Mouse (Mus musculus) adrenal gland, postnatal 14 days (tissue): Measurements from ENCODE around the gene Sdf4. TPM values are rescaled to one million over a fixed set of nuclear protein-coding genes. Genes with fewer than 3 reads are reported as not detected.
A peak's percentile ranks its signal among the peaks of the same experiment; 100 is the strongest.

Experiments used
- DNase-seq: peaks from one replicate; pipeline ENCODE4 v3.0.0; 2021; ENCODE audit warnings: mixed read lengths
- long read RNA-seq, 2 experiments: library from polyadenylated mRNA; stranded (forward); transcript quantifications; one replicate each; pipeline ENCODE4 v2.0.0; 2021
- total RNA-seq: library from RNA; stranded (reverse); gene quantifications from 2 replicates; pipeline ENCODE4 v1.2.3, GENCODE M21; 2021

Sdf4 gene
- total RNA-seq, result 209 and 225 TPM in 2 replicates
- long read RNA-seq, experiment 1, full-length matches to known transcripts, result 273 of 353 reads
- long read RNA-seq, experiment 1, partial matches to known transcripts, result 62 of 353 reads
- long read RNA-seq, experiment 1, other reads (novel, unspliced or antisense), result 18 of 353 reads
- long read RNA-seq, experiment 2, full-length matches to known transcripts, result 190 of 242 reads
- long read RNA-seq, experiment 2, partial matches to known transcripts, result 47 of 242 reads
- long read RNA-seq, experiment 2, other reads (novel, unspliced or antisense), result 5 of 242 reads

DNA sequence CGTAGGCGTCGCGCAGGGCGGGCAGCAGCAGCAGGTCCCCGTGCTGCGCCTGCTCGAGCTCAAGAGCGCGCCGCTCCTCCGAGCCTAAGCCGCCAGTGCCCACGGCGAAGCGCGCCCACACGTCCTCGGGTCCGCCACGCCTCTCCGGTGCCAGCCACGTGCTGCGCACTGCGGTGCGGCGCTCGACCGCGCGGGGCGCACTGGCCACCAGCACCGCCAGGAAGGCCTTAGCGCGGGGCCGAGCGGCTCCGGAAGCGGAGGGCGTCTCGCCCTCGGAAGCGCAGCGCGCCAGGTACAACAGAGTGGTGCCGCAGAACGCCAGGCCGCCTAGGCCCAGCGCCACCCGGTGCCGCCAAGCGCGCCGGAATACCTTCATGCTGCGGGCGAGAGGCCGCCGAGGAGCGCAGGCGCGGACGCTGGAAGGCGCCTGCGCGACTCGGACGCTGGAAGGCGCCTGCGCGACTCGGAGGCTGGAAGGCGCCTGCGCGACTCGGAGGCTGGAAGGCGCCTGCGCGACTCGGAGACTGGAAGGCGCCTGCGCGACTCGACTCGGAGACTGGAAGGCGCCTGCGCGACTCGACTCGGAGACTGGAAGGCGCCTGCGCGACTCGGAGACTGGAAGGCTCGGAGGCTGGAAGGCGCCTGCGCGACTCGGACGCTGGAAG, at the start of gene Sdf4, which contains the start of gene B3galt6:
TSS of gene Sdf4 (plus strand) at position 632 of the 665 bp plus-strand sequence.
TSS of gene B3galt6 (minus strand) at position 409 of the 665 bp plus-strand sequence.
- DNase-seq, result peak; percentile 91

DNA sequence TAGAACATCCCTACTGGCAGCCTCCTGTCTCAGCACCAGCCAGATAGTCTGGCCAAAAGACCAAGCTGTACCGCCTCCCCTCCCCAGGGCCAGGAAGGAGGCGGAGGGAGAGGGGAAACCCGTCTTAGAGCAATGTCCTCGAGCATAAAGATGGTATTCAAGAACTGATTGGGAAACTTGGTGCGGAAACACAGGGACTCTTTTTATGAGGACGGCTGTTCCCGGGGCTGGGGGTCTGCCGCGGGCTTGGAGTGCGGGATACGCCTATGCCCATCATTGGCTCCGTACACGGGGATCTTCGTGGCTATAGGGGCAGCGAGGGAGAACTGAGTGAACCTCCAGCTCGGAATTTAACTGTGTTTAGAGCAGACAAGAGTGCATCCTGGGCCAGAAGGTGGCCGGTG, 49.6 kb upstream of the Sdf4 start:
- DNase-seq, result peak; percentile 57

DNA sequence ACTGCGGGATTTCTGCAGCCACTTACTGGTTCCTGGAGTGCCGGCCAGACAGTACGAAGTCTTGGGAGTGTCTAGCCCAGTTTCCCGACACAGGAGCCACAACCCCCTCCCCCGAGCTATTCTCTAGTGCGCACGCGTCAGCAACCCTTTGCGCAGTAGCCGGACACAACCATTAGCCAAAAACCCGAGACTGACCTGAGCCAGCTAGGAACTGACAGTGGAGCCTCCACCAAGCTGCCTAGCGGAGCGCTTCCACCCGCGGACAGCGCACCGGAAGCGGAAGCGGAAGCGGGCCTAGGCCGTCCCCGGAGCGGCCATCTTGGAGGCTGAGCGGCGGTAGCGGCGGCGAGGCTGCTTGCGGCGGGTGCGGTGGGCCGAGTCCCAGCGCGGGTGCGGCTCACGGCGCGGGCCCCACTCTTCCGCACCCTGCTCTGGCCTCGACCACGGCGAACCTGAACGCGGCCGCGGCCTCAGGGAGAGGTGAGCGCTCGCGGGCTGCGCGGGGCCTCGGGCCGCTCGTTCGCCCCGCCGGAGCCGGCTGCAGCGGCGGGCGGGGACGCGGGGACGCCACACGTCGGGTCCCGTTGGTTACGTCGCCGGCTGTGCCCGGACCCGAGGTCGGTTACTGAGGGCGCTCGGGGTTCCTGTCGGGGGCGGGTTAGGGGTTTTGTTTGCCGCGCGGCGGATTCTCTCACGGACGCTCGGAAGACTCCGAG, 49.0 kb upstream of the Sdf4 start, which contains the start of gene Ube2j2:
TSS of gene Ube2j2 (plus strand) at position 298 of the 716 bp plus-strand sequence.
- DNase-seq, result peak; percentile 96

DNA sequence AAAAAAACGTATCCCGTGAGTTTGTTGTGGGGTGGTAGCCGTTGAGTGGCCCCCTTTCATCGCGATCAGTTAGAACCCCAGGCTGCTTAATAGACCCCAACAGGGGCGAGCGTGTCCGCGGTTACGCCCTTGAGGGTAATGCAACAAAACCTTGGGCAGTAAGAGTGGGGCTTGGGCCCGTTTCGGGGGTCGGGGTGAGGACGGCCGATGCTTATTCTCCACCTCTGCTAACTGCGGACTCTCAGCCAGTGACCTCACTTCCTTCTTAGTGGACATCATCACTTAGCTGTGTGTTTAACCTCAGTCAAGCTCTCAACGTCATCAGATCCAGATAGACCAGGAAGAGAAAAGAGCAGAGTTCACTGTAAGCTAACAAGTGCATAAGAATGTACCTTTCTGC, 48.4 kb upstream of the Sdf4 start:
- peak; percentile 30 for DNase-seq

DNA sequence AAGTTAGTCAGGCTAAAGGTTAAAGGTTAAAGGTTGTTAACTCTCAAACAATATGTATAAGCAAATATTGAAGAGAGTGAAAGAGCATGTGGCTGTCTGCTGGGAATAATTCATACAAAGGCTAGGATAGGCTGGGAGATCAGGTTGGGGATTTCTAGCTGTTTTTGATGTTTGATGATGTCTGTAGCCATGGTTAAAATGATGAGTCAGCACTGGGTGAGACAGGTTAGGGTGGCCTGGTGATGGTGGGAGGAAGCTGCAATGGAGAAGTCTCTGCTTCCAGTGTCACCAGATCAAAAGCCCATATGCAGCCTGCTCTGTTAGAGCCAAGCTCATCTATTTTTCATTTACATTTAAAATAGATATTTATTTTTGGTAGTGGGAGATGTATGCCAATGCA, 45.6 kb upstream of the Sdf4 start:
- DNase-seq, result no peak

- DNase-seq, result no peak
Observed at GRCm38 (mm10) chr4:155955491-155955890, 37.2 kb upstream of the Sdf4 start.

DNA sequence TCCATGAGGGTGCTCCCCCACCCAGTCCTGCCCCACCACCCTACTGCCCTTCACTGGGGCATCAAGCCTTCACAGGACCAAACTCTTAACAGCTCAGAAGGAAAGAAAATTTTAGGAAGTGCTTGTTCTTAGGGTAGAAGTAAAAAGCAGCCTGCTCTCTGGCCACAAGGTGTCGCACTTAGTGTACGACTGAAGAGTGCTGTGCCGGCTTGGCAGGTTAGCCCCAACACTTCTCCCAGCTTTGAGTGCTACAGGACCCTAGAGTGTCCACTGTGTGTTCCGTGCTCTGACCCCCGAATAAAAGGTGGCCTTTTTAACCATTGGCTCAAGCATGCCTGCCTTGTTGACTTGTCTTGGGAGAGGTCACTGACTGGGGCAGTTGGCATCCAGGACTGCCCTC, 33.4 kb upstream of the Sdf4 start:
- DNase-seq, result peak; percentile 86

- DNase-seq, result peak; percentile 79
Observed at GRCm38 (mm10) chr4:155962167-155962971, 30.3 kb upstream of the Sdf4 start, which contains the start of gene C1qtnf12. Gene C1qtnf12 (plus strand): TSS chr4:155962318.

- peak; percentile 20 for DNase-seq
Observed at GRCm38 (mm10) chr4:155963106-155963505, 29.6 kb upstream of the Sdf4 start.

DNA sequence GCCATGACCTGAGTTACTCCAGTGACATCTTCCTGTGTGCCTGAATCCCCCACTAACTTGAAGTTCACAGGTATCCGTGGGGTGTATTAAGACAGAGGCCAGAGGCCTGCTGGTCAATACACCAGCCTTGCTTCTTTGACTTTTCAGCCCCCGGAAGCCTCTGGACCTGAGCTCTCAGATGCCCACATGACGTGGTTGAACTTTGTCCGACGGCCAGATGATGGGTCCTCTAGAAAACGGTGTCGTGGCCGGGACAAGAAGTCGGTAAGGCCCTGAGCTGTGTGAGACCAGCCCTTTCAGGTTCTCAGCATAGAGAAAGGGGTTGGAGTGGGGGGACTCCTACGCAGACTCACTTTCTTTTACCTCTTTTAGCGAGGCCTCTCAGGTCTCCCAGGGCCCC, 28.3 kb upstream of the Sdf4 start:
- DNase-seq, result no peak

DNA sequence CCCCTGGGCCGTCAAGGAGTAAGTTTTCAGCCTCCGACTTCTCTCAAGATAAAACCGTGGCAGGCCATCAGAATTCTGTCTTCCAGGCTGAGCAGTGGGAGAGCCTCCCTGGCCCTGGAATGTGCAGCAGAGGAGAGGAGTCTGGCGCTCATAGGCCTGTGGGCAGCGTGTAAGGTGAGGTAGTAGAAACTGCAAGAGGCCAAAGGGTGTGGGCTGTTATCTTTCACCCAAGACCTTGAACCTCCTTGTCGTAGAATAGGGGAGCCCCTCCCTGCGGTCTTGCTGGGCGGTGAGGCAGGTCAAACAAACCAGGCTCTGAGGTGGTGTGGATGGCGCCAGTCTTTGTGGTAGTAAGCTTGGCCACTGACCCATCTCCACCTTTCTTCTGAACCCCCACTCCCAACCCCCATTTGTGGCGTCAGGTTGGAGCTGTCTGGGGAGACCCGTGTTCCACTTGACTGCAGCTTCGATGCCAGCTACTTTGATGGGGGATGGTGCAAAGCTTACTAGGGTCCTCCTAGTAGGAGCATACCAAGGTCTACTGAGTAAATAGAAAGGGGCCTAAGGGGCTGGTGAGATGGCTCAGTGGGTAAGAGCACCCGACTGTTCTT, 23.5 kb upstream of the Sdf4 start:
- DNase-seq, result no peak

- DNase-seq, result no peak
Observed at GRCm38 (mm10) chr4:155970286-155970685, 22.4 kb upstream of the Sdf4 start.

DNA sequence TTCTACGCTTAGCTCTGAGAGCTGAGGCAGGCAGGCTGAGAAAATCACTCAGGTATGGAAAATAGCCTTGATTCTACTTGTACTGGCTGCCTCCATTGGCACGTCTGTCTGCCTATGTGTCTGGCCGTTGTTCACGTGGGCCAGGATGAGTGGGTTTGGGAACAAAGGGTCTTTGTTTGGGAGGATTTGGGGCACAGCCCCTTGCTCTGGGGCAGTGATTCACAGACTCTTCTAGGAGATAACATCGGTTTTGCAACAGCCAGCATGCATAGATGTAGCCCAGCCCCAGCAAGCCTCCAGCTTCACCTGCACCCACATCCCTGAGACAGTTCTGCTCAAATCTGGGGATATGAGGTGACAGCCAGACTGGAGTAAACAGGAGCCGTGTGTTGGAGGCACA, 20.0 kb upstream of the Sdf4 start:
- DNase-seq, result no peak

DNA sequence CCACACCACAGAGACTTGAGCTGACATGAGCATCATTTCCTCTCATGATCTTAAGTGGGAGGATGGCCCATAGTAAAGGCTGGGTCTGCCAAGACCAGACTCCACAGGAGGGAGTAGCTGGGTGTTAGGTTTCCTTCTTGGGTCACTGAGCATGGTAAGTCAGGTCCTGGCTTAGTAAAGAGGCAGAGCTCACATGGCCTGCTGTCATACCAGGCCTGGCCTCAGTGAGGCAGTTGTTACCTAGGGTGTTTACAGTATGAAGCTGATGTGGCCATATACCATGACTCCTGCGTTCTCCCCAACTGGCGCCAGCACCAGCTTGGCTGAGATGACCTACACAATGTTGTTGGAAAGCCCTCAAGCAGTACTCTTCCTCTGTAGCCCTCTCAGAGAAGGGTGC, 19.4 kb upstream of the Sdf4 start:
- DNase-seq, result no peak

DNA sequence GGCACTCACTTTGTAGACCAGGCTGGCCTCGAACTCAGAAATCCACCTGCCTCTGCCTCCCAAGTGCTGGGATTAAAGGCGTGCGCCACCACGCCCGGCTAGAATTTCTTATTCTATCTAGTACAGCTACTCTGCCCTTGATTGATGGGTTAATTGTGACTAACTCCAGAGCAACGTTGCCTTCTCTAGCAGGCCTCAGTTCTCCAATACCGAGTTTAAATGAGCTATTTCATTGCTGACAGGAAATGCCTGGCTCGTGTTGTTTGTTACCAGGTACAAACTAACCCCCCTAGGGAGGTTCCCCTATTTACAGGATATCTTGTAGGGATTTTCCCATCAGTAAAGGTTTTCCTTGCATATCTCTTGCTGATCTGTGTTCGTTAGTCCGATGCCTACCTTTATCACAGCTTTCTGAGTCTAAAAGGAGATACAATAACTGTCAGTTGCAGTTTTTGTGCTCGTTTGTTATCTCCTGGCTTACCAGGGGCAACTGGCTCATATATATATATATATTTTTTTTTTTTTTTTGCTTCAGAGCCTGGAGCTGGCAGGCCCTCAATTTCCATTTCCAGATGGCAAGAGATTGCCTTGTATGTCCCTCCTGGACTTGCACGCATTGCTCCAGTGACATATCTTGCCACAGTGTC, 11.1 kb upstream of the Sdf4 start:
- no peak for DNase-seq

GRCm38 (mm10) chr4:155983788-155984187, 8.9 kb upstream of the Sdf4 start:
- DNase-seq, result no peak

GRCm38 (mm10) chr4:155991211-155991907, 1.3 kb upstream of the Sdf4 start:
- DNase-seq, result peak; percentile 52

GRCm38 (mm10) chr4:155991908-155992230, 803 bp upstream of the Sdf4 start:
- DNase-seq, result no peak

- DNase-seq, result peak; percentile 97
Observed at GRCm38 (mm10) chr4:155992906-155993547, 355 bp downstream of the Sdf4 start.

- no peak for DNase-seq
Observed at GRCm38 (mm10) chr4:155993606-155994005, 934 bp downstream of the Sdf4 start.
